Mouse (Mus musculus) G1E (cell line): ENCODE measurements around the gene Nlrp4c.

Experiments used
- CTCF ChIP-seq: IDR thresholded peaks from 2 replicates; pipeline ENCODE4 v1.5.1; 2012; ENCODE audit warnings: low read depth, low read length, inconsistent platforms, mixed read lengths
- GATA1 ChIP-seq: IDR thresholded peaks from 2 replicates; pipeline ENCODE4 v1.6.1; 2012; ENCODE audit warnings: borderline replicate concordance, low read length, inconsistent platforms, mixed read lengths
- POLR2AphosphoS5 ChIP-seq: IDR thresholded peaks from 2 replicates; pipeline ENCODE4 v1.6.1; 2012; ENCODE audit warnings: low read depth, low read length, inconsistent platforms; ENCODE audit not compliant: insufficient replicate concordance
- TAL1 ChIP-seq: conservative IDR thresholded peaks from 2 replicates; pipeline ENCODE4 v1.6.1; 2012; ENCODE audit warnings: low read depth, low read length, inconsistent platforms, mixed read lengths

DNA sequence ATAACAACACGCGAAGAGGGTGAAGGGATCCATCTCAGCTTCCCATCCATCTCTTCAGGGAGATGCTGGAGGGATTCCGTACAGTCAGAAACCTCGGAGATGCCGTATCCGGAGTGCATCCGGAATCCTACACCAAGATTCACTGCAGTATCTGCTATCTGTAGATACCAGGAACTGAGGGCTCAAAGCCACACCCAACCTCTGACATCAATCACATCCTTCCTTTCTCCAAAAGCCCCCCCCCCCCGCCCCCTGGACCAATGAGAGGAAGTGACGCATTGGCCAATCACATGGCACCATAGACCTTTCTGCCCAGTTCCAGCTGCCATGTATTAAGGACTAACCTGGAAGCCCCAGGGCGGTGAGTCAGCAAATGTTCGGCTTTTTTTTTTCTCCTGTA lies at the start of gene Nlrp4c:
- TF ChIP-seq CTCF (no peak), GATA1 (no peak), POLR2AphosphoS5 (no peak), TAL1 (no peak)
